Comparison of ENCODE assay signal across 20 mouse cellular contexts in the genomic region with DNA sequence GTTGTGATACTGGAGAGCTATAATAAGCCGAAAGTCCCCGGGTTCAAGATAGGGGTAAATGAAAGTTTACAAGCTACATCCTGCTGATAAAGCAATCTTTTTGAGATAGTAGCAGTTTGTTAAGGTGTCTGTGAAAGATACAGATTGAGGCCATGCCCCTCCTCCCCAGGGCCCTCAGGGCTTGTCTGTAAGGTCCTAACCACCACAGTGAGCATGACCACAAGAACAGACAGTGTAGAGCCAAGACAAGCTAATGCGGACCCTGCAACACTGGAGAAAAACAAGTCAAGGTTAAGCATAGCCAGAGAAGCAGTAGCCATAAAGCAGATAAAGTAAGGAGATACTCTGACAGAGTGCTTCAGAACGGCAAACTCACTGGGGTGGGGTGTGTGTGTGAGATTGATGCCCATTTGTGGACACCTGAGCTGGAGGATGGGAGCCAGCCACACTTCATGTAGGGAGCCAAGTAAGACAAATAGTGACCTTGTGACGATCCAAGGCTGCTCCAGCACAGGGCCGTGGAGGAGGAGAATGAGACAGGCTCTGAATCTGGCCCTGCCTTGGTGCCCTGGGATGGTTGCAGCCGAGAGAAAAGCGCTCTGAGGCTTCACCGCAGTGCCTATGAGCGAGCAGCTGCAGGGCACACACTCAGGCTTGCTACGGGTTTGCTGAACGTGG.
DNase-seq lines count a peak whose midpoint lies in the region; TF ChIP-seq lines count a peak whose summit lies in the region.
"Had no signal": no experiment of that assay in that cellular context is flagged by ENCODE, and none has a peak within 500 bp of the region (broad histone marks: within the 10 kb centered on the region; RNA-seq: fewer than 3 reads in every experiment).

No protein-coding gene starts in this region.

- DNase-seq in gastrocnemius, adult 18-20 months (ENCODE audit: low spot score), result peak; percentile 36
- DNase-seq in gastrocnemius, postnatal 36 days, result no peak
- peak; percentile 8 for DNase-seq in ovary, adult 18-20 months (ENCODE audit: low spot score)
- DNase-seq in ovary, postnatal 14 days (ENCODE audit: low spot score), result no peak
- DNase-seq in gastrocnemius, postnatal 14 days, result peak; percentile 20
- no peak for DNase-seq in kidney, adult 2 months
- DNase-seq in cerebellum, postnatal 36 days, result no peak
- DNase-seq: B cell, adult 2 months; cerebellum, adult 11 months; heart, adult 2 months; layer of hippocampus, postnatal 36 days; lung, adult 2 months; lung, postnatal 4 days; midbrain, embryonic 14.5 days; right cerebral cortex, postnatal 14 days; thymus, postnatal 25 days had no signal

- H3K27me3 ChIP-seq in kidney, adult 2 months (replicated peaks; ENCODE audit: control insufficient read depth, insufficient read depth, low read length), result no peaks in the 10 kb centered on the region
- H3K27me3 ChIP-seq: embryonic facial prominence, embryonic 12.5 days; hindbrain, embryonic 12.5 days; intestine, embryonic 15.5 days; kidney, embryonic 15.5 days had no signal

- H3K27ac ChIP-seq in kidney, adult 2 months (ENCODE audit: insufficient read depth, low read depth, low read length), result no peak overlapping the region
- H3K27ac ChIP-seq: embryonic facial prominence, embryonic 12.5 days; heart, adult 2 months; hindbrain, embryonic 12.5 days; intestine, embryonic 15.5 days; kidney, embryonic 15.5 days had no signal

- no peaks in the 10 kb centered on the region for H3K36me3 ChIP-seq in kidney, adult 2 months (ENCODE audit: control insufficient read depth, insufficient read depth, low read length)
- H3K36me3 ChIP-seq: embryonic facial prominence, embryonic 12.5 days; intestine, embryonic 15.5 days; kidney, embryonic 15.5 days had no signal

- no peak overlapping the region for H3K4me3 ChIP-seq in kidney, adult 2 months (ENCODE audit: insufficient read depth, low read depth, low read length)
- H3K4me3 ChIP-seq: embryonic facial prominence, embryonic 12.5 days; heart, adult 2 months; hindbrain, embryonic 12.5 days; intestine, embryonic 15.5 days; kidney, embryonic 15.5 days had no signal

- no peak for TF ChIP-seq POLR2A in kidney, adult 2 months (IDR thresholded peaks at IDR 0.05; ENCODE audit: low read depth, low read length)

- TF ChIP-seq CTCF in kidney, adult 2 months (conservative IDR thresholded peaks at IDR 0.05; ENCODE audit: insufficient read depth, insufficient read length, low read depth, low read length), result no peak

- 67% methylated on average over 12 of the region's 12 CpGs for WGBS in kidney, adult 2 months

- intact Hi-C loops in gastrocnemius, postnatal 36 days (cut with DNase I), result no loop called here
- intact Hi-C loops in gastrocnemius, postnatal 14 days (cut with DNase I; ENCODE audit: low total_unique reads), result no loop called here

- H3K4me1 ChIP-seq in kidney, adult 2 months (ENCODE audit: control insufficient read depth, insufficient read depth, low read length), result no peaks in the 10 kb centered on the region
- H3K4me1 ChIP-seq: hindbrain, embryonic 12.5 days; intestine, embryonic 15.5 days; kidney, embryonic 15.5 days had no signal

Comparison
In these comparisons a context has a peak if more than half of its experiments do, and no peak if none do; other contexts are left out.
1. DNase-seq: peak in gastrocnemius, adult 18-20 months (single experiment), ovary, adult 18-20 months (single experiment) and gastrocnemius, postnatal 14 days (single experiment); none in gastrocnemius, postnatal 36 days (0 of 2), ovary, postnatal 14 days (single experiment), kidney, adult 2 months (single experiment) and cerebellum, postnatal 36 days (0 of 2).